Mouse (Mus musculus) MEL (cell line): ENCODE data around the gene Emilin3. TPM values are rescaled to one million over a fixed set of nuclear protein-coding genes. Genes with fewer than 3 reads are reported as not detected.

ENCODE experiments used
- DNase-seq: peaks from one replicate; pipeline ENCODE4 v3.0.0; 2011; ENCODE audit warnings: low read depth, low spot score
- H3K27ac ChIP-seq: 2 replicates; pipeline ENCODE4 v1.5.1; 2012; ENCODE audit warnings: low read depth, mild to moderate bottlenecking, control low read depth, low read length, moderate library complexity; ENCODE audit not compliant: control insufficient read depth
- H3K27me3 ChIP-seq, 2 experiments: fragments of 150-350 bp in 1 of 2; sonication (generic) in 1 of 2; 2 replicates each; pipeline ENCODE4 v1.6.1; 2012; ENCODE audit warnings: low read length in 2 of 2, mild to moderate bottlenecking in 2 of 2, improper control_type of control experiment in 1 of 2, moderate library complexity in 1 of 2; ENCODE audit not compliant: insufficient read depth in 2 of 2, control insufficient read depth in 1 of 2
- H3K36me3 ChIP-seq, 2 experiments: 2 replicates each; pipeline ENCODE4 v1.6.1; 2012 to 2014; ENCODE audit warnings: low read length in 2 of 2, improper control_type of control experiment in 1 of 2, inconsistent platforms in 1 of 2, mild to moderate bottlenecking in 1 of 2; ENCODE audit not compliant: insufficient read depth in 2 of 2, control insufficient read depth in 1 of 2
- H3K4me1 ChIP-seq, 2 experiments: fragments of 150-350 bp in 1 of 2; sonication (generic) in 1 of 2; 2 replicates each; pipeline ENCODE4 v1.6.1; 2012; ENCODE audit warnings: low read length in 2 of 2, improper control_type of control experiment in 1 of 2, mild to moderate bottlenecking in 1 of 2; ENCODE audit not compliant: insufficient read depth in 2 of 2, control insufficient read depth in 1 of 2
- H3K4me3 ChIP-seq, 2 experiments: fragments of 150-350 bp in 1 of 2; sonication (generic) in 1 of 2; 2 replicates each; pipeline ENCODE4 v1.5.1; 2012; ENCODE audit warnings: low read depth in 2 of 2, low read length in 2 of 2, mild to moderate bottlenecking in 2 of 2, moderate library complexity in 2 of 2, control low read depth in 1 of 2, improper control_type of control experiment in 1 of 2; ENCODE audit not compliant: control insufficient read depth in 1 of 2, insufficient read depth in 1 of 2
- H3K79me2 ChIP-seq: 2 replicates; pipeline ENCODE4 v1.6.1; 2012; ENCODE audit warnings: mild to moderate bottlenecking, low read length, moderate library complexity; ENCODE audit not compliant: control insufficient read depth, poor library complexity, insufficient read depth
- H3K9ac ChIP-seq: 2 replicates; pipeline ENCODE4 v1.6.1; 2012; ENCODE audit warnings: low read depth, mild to moderate bottlenecking, control low read depth, low read length, moderate library complexity; ENCODE audit not compliant: control insufficient read depth, poor library complexity, severe bottlenecking
- H3K9me3 ChIP-seq: fragments of 150-350 bp; sonication (generic); replicated peaks from 2 replicates; pipeline ENCODE4 v1.6.1; 2012; ENCODE audit warnings: mild to moderate bottlenecking, low read length, improper control_type of control experiment, moderate library complexity; ENCODE audit not compliant: insufficient read depth
- GATA1 ChIP-seq: IDR thresholded peaks from 2 replicates; pipeline ENCODE4 v1.6.1; 2011; ENCODE audit warnings: low read depth, low read length, improper control_type of control experiment
- MAFK ChIP-seq: IDR thresholded peaks from 2 replicates; pipeline ENCODE4 v1.6.1; 2011; ENCODE audit warnings: low read depth, mild to moderate bottlenecking, low read length, improper control_type of control experiment, borderline replicate concordance
- MXI1 ChIP-seq: IDR thresholded peaks from 2 replicates; pipeline ENCODE4 v1.6.1; 2011; ENCODE audit warnings: mild to moderate bottlenecking, low read depth, low read length, improper control_type of control experiment
- MYC ChIP-seq: IDR thresholded peaks from 2 replicates; pipeline ENCODE4 v1.6.1; 2011; ENCODE audit warnings: low read depth, mild to moderate bottlenecking, low read length, improper control_type of control experiment, moderate library complexity
- NRF1 ChIP-seq: IDR thresholded peaks from 2 replicates; pipeline ENCODE4 v1.6.1; 2014; ENCODE audit warnings: low read depth, mild to moderate bottlenecking, inconsistent platforms, low read length, improper control_type of control experiment, moderate library complexity; ENCODE audit not compliant: poor library complexity, insufficient read depth, severe bottlenecking
- POLR2A ChIP-seq, 2 experiments: IDR thresholded peaks; 2 replicates each; pipeline ENCODE4 v1.6.1; 2011 to 2012; ENCODE audit warnings: low read length in 2 of 2, mild to moderate bottlenecking in 2 of 2, control low read depth in 1 of 2, improper control_type of control experiment in 1 of 2, low read depth in 1 of 2, moderate library complexity in 1 of 2; ENCODE audit not compliant: control insufficient read depth in 1 of 2, insufficient read depth in 1 of 2, poor library complexity in 1 of 2
- RAD21 ChIP-seq: IDR thresholded peaks from 2 replicates; pipeline ENCODE4 v1.6.1; 2011; ENCODE audit warnings: mild to moderate bottlenecking, low read depth, low read length, improper control_type of control experiment
- SIN3A ChIP-seq: IDR thresholded peaks from 2 replicates; pipeline ENCODE4 v1.6.1; 2012; ENCODE audit warnings: low read length, improper control_type of control experiment, inconsistent platforms
- TBP ChIP-seq: IDR thresholded peaks from 2 replicates; pipeline ENCODE4 v1.8.0; 2011; ENCODE audit warnings: low read depth, low read length, improper control_type of control experiment
- TCF12 ChIP-seq: IDR thresholded peaks from 2 replicates; pipeline ENCODE4 v1.6.1; 2014; ENCODE audit warnings: low read depth, mild to moderate bottlenecking, inconsistent platforms, low read length, improper control_type of control experiment, moderate library complexity
- USF1 ChIP-seq: IDR thresholded peaks from 2 replicates; pipeline ENCODE4 v1.6.1; 2014; ENCODE audit warnings: low read depth, mild to moderate bottlenecking, inconsistent platforms, low read length, improper control_type of control experiment, moderate library complexity
- ZNF384 ChIP-seq: IDR thresholded peaks from 2 replicates; pipeline ENCODE4 v1.6.1; 2012; ENCODE audit warnings: low read depth, mild to moderate bottlenecking, inconsistent platforms, low read length, improper control_type of control experiment
- polyA plus RNA-seq, 2 experiments: library from polyadenylated mRNA; stranded (reverse) in 1 of 2; unstranded in 1 of 2; fragments of >175 nt in 1 of 2; fragments of >200 nt in 1 of 2; gene quantifications; 2 replicates each; pipeline versions ENCODE4 v1.2.1 to v1.2.4; 2012; ENCODE audit warnings: low replicate concordance in 2 of 2, low read depth in 1 of 2; ENCODE audit not compliant: insufficient read length in 2 of 2, insufficient read depth in 1 of 2, missing spikeins in 1 of 2
- total RNA-seq: library from RNA; depleted of rRNA; stranded (reverse); fragments of 300-350 nt; gene quantifications from 2 replicates; pipeline ENCODE4 v1.2.3, GENCODE M21; 2012

Gene Emilin3
- total and polyA plus RNA-seq, 3 experiments: not detected

- Histone ChIP-seq H3K79me2 (peaks cover 9% of the 10 kb centered on the region), H3K36me3 (peaks cover 0 to 10% of the 10 kb centered on the region in 2 experiments; a peak in 2 of 4 replicates), H3K9ac (no peak overlapping the region), H3K4me3 (peak overlapping the region in 1 of 2 experiments; percentile 10; a peak in 2 of 4 replicates), H3K9me3 (no peaks in the 10 kb centered on the region), H3K4me1 (peaks cover 5 to 7% of the 10 kb centered on the region in 2 experiments; a peak in 2 of 4 replicates), H3K27ac (no peak overlapping the region), H3K27me3 (no peaks in the 10 kb centered on the region)
- peak; percentile 16 for DNase-seq
- 0 out of 2 replicates have a peak, but pooled peaks have one; percentile 3 for TF ChIP-seq MXI1
- no peak for TF ChIP-seq POLR2A (IDR thresholded peaks at IDR 0.05; ENCODE audit: control insufficient read depth in 1 of 2, insufficient read depth in 1 of 2, low read depth in 1 of 2, low read length in 2 of 2, poor library complexity in 1 of 2)
These were observed 40.8 kb downstream of the Emilin3 start for GRCm38 (mm10) chr2:160871310-160871709.

GRCm38 (mm10) chr2:160869446-160869845, 42.7 kb downstream of the Emilin3 start:
- peaks cover 0 to 10% of the 10 kb centered on the region in 2 experiments; a peak in 2 of 4 replicates for H3K36me3 ChIP-seq
- no peaks in the 10 kb centered on the region for H3K9me3 ChIP-seq
- H3K9ac ChIP-seq: no peak overlapping the region
- H3K27me3 ChIP-seq: no peaks in the 10 kb centered on the region
- peaks cover 9% of the 10 kb centered on the region for H3K79me2 ChIP-seq
- H3K4me1 ChIP-seq: peaks cover 5 to 7% of the 10 kb centered on the region in 2 experiments; a peak in 2 of 4 replicates
- H3K4me3 ChIP-seq: no peak overlapping the region
- DNase-seq: no peak
- TF ChIP-seq ZNF384: peak; percentile 76
- peak; percentile 38; the same call in 1 of the 2 replicates for TF ChIP-seq GATA1
- TF ChIP-seq RAD21: no peak
- TF ChIP-seq TCF12: 0 out of 2 replicates have a peak, but pooled peaks have one; percentile 13
- no peak overlapping the region for H3K27ac ChIP-seq

GRCm38 (mm10) chr2:160865266-160865665, 46.9 kb downstream of the Emilin3 start:
- H3K9ac ChIP-seq: no peak overlapping the region
- TF ChIP-seq USF1: no peak
- H3K79me2 ChIP-seq: no peaks in the 10 kb centered on the region; the same call in 1 of the 2 replicates
- H3K27ac ChIP-seq: no peak overlapping the region
- no peak for DNase-seq
- peaks cover 4 to 9% of the 10 kb centered on the region in 2 experiments for H3K4me1 ChIP-seq
- no peaks in the 10 kb centered on the region for H3K27me3 ChIP-seq
- no peaks in the 10 kb centered on the region for H3K9me3 ChIP-seq
- no peak overlapping the region for H3K4me3 ChIP-seq
- H3K36me3 ChIP-seq: peaks cover 0 to 18% of the 10 kb centered on the region in 2 experiments; a peak in 2 of 4 replicates

- H3K27me3 ChIP-seq: no peaks in the 10 kb centered on the region
- H3K79me2 ChIP-seq: no peaks in the 10 kb centered on the region; the same call in 1 of the 2 replicates
- TF ChIP-seq RAD21: no peak
- TF ChIP-seq MAFK: no peak
- TF ChIP-seq SIN3A: no peak
- peak; percentile 27; the same call in 1 of the 2 replicates for TF ChIP-seq MYC
- no peak for TF ChIP-seq TBP
- TF ChIP-seq NRF1: no peak
- H3K27ac ChIP-seq: no peak overlapping the region
- no peaks in the 10 kb centered on the region for H3K9me3 ChIP-seq
- no peak overlapping the region for H3K9ac ChIP-seq
- H3K4me3 ChIP-seq: no peak overlapping the region
- peak; percentile 61 for DNase-seq
- peaks cover 0 to 13% of the 10 kb centered on the region in 2 experiments; a peak in 3 of 4 replicates for H3K4me1 ChIP-seq
- peaks cover 0 to 15% of the 10 kb centered on the region in 2 experiments; a peak in 2 of 4 replicates for H3K36me3 ChIP-seq
These were observed 48.0 kb downstream of the Emilin3 start for GRCm38 (mm10) chr2:160864112-160864511.
